Mouse (Mus musculus) kidney, postnatal 0 days (tissue): ENCODE data around the gene Fam205c. TPM values are rescaled to one million over a fixed set of nuclear protein-coding genes. Genes with fewer than 3 reads are reported as not detected.
"Not testable (repeated sequence)": the region's sequence is repeated elsewhere in the genome, so short reads cannot be mapped to it uniquely, and the experiment has no call there.

Experiments
- ATAC-seq: fragments of 200-750 bp; cut with Nextera tagmentation; replicated peaks from 2 replicates; pipeline ENCODE4 v1.8.0; 2017; ENCODE audit warnings: low read depth, moderate number of reproducible peaks, moderate TSS enrichment, moderate library complexity; ENCODE audit not compliant: low FRiP score
- DNase-seq: peaks from one replicate; pipeline ENCODE4 v3.0.0-alpha.2; 2016; ENCODE audit warnings: low spot score
- H3K27ac ChIP-seq: fragments of 300-500 bp; sonication (generic); 2 replicates; pipeline ENCODE4 v1.5.1; 2014; ENCODE audit warnings: mild to moderate bottlenecking
- H3K27me3 ChIP-seq: fragments of 300-500 bp; sonication (generic); 2 replicates; pipeline ENCODE4 v1.6.1; 2014; ENCODE audit warnings: low read length, mixed read lengths; ENCODE audit not compliant: insufficient read depth
- H3K36me3 ChIP-seq: fragments of 300-500 bp; sonication (generic); 2 replicates; pipeline ENCODE4 v1.6.1; 2014; ENCODE audit warnings: low read length, mixed read lengths; ENCODE audit not compliant: insufficient read depth
- H3K4me1 ChIP-seq: fragments of 300-500 bp; sonication (generic); replicated peaks from 2 replicates; pipeline ENCODE4 v1.6.1; 2014; ENCODE audit warnings: antibody characterized with exemption, low read length, mixed read lengths; ENCODE audit not compliant: insufficient read depth
- H3K4me2 ChIP-seq: fragments of 300-500 bp; sonication (generic); 2 replicates; pipeline ENCODE4 v1.6.1; 2014; ENCODE audit warnings: mild to moderate bottlenecking, low read length, moderate library complexity, mixed read lengths
- H3K4me3 ChIP-seq: fragments of 300-500 bp; sonication (generic); replicated peaks from 2 replicates; pipeline ENCODE4 v1.5.1; 2014; ENCODE audit warnings: low read depth, low read length
- H3K9ac ChIP-seq: fragments of 300-500 bp; sonication (generic); 2 replicates; pipeline ENCODE4 v1.6.1; 2014; ENCODE audit warnings: low read depth, low read length
- H3K9me3 ChIP-seq: fragments of 300-500 bp; sonication (generic); replicated peaks from 2 replicates; pipeline ENCODE4 v1.6.1; 2016; ENCODE audit warnings: low read length, inconsistent platforms, mixed read lengths
- CTCF ChIP-seq: IDR thresholded peaks from 2 replicates; pipeline ENCODE4 v1.5.1; 2016; ENCODE audit warnings: antibody characterized with exemption, low read depth, mild to moderate bottlenecking, moderate library complexity
- WGBS: fragments of 180-500 bp; shearing (Covaris S2); extraction: QIAGEN DNeasy Blood & Tissue Kit; methylation state at CpG from one replicate; pipeline ENCODE4 v1.1.7; 2014; 5-methylcytosine and 5-hydroxymethylcytosine counted together
- polyA plus RNA-seq: library from polyadenylated mRNA; unstranded; fragments of >200 nt; fragmentation: Nextera tagmentation; extraction: Ambion mirVana; gene quantifications from 2 replicates; pipeline ENCODE4 v1.2.1, GENCODE M21; 2015

The Fam205c gene
- polyA plus RNA-seq, 1 experiment from 2014 or later, result 0.09 TPM

GRCm38 (mm10) chr4:42872746-42873435, 1.1 kb downstream of the Fam205c start:
- DNase-seq (no peak), ATAC-seq (no peak)
- no peak overlapping the region for H3K9ac ChIP-seq

GRCm38 (mm10) chr4:42872151-42872550, 1.9 kb downstream of the Fam205c start:
- Histone ChIP-seq H3K36me3 (no peaks in the 10 kb centered on the region), H3K4me3 (no peak overlapping the region), H3K4me1 (no peaks in the 10 kb centered on the region), H3K9me3 (no peaks in the 10 kb centered on the region), H3K27ac (no peak overlapping the region), H3K27me3 (no peaks in the 10 kb centered on the region), H3K4me2 (no peak overlapping the region), H3K9ac (no peak overlapping the region)
- no peak for ATAC-seq
- WGBS, result 94% methylated on average over 7 of the region's 7 CpGs
- no peak for DNase-seq
- no peak for TF ChIP-seq CTCF

More at GRCm38 (mm10) chr4:42872746-42873435, 1.1 kb downstream of the Fam205c start:
- H3K27me3 ChIP-seq, result no peaks in the 10 kb centered on the region
- no peaks in the 10 kb centered on the region for H3K36me3 ChIP-seq
- H3K4me3 ChIP-seq, result no peak overlapping the region
- H3K9me3 ChIP-seq, result no peaks in the 10 kb centered on the region
- no peak for TF ChIP-seq CTCF
- H3K27ac ChIP-seq, result no peak overlapping the region
- H3K4me2 ChIP-seq, result no peak overlapping the region
- 68% methylated on average over 16 of the region's 16 CpGs for WGBS
- H3K4me1 ChIP-seq, result no peaks in the 10 kb centered on the region

DNA sequence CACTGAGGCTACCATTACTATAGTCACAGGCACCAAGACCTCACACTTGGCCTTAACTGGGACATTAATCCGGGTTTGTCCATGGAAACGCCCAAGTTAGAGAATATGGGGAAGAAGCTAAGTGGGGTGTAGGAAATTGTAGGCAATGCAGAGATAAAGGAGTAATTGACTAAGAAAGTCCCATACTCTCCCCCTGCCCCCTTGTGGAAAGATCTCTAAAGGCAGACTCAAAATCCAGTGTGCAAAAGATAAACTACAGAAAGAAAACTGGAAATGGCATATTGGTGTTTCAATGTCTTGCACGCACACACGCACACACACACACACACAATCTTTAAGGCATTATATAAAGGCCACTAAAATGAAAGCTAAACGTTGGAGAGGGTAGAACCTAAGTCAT, 3.3 kb downstream of the Fam205c start:
- Histone ChIP-seq H3K9me3 (no peaks in the 10 kb centered on the region), H3K4me2 (no peak overlapping the region), H3K36me3 (no peaks in the 10 kb centered on the region), H3K27me3 (no peaks in the 10 kb centered on the region), H3K9ac (no peak overlapping the region), H3K27ac (no peak overlapping the region), H3K4me1 (no peaks in the 10 kb centered on the region), H3K4me3 (no peak overlapping the region)
- DNase-seq (peak; percentile 64), ATAC-seq (no peak)
- peak; percentile 64 for TF ChIP-seq CTCF
- WGBS, result 76% methylated on average over 5 of the region's 5 CpGs

GRCm38 (mm10) chr4:42868193-42868592, 5.8 kb downstream of the Fam205c start:
- WGBS, result 79% methylated on average over 5 of the region's 5 CpGs
- no peaks in the 10 kb centered on the region for H3K4me1 ChIP-seq
- ATAC-seq, result no peak
- H3K27ac ChIP-seq, result no peak overlapping the region
- TF ChIP-seq CTCF, result no peak
- no peak overlapping the region for H3K4me2 ChIP-seq
- H3K36me3 ChIP-seq, result no peaks in the 10 kb centered on the region
- H3K4me3 ChIP-seq, result no peak overlapping the region
- DNase-seq, result no peak
- no peak overlapping the region for H3K9ac ChIP-seq
- no peaks in the 10 kb centered on the region for H3K27me3 ChIP-seq
- no peaks in the 10 kb centered on the region for H3K9me3 ChIP-seq

DNA sequence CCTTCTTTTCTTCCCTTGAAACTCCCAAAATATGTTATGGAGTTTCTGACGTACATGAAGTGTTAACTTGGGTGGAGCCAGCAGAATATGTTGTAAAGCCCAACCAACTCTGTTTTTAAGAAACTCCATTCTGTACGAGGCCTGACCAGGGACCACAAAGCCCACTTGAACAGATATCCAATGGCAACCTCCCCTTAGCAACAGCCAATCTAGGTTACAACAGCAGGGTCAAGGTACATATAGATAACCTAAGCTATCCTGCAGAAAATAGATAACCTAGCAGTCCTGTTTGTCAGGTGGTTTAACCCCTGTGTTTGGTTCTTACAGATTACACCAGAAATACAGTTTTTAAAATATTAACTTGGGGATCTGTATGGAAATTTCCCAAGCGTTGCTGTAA, 6.6 kb downstream of the Fam205c start:
- Histone ChIP-seq H3K4me1 (no peaks in the 10 kb centered on the region), H3K9ac (no peak overlapping the region), H3K27ac (no peak overlapping the region), H3K9me3 (no peaks in the 10 kb centered on the region), H3K27me3 (no peaks in the 10 kb centered on the region), H3K4me3 (no peak overlapping the region), H3K4me2 (no peak overlapping the region), H3K36me3 (no peaks in the 10 kb centered on the region)
- ATAC-seq, result no peak
- peak; percentile 16 for DNase-seq
- WGBS, result 45% methylated on average over 3 of the region's 3 CpGs
- TF ChIP-seq CTCF, result no peak

- not testable (repeated sequence) for H3K4me3 ChIP-seq, H3K27me3 ChIP-seq, ATAC-seq, H3K9ac ChIP-seq, H3K9me3 ChIP-seq, DNase-seq, H3K27ac ChIP-seq, H3K4me2 ChIP-seq, H3K4me1 ChIP-seq, H3K36me3 ChIP-seq
- 94% methylated on average over 5 of the region's 5 CpGs for WGBS
Observed at GRCm38 (mm10) chr4:42863487-42863886, 10.5 kb downstream of the Fam205c start.

DNA sequence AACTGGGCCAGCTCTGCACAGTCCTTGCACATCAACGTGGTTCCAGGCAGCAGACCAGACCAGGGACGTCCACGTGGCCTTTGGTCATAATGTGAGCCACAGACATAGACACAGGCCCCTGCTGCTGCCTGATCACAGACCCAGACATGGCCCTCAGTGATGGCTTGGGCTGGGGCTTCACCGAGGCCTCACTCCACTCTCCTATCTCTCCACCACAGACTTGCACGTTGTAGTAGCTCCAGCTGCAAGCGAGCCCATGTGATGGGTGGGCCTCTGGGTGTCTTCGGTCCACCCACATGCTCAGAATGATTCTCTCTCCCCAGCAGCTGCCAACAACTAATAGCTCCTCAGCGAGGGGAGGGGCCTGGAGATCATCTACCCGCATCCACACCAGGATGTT, 13.6 kb downstream of the Fam205c start:
- not testable (repeated sequence) for H3K4me2 ChIP-seq, H3K27ac ChIP-seq, DNase-seq, H3K4me1 ChIP-seq, H3K9ac ChIP-seq, H3K27me3 ChIP-seq, H3K4me3 ChIP-seq, H3K9me3 ChIP-seq, ATAC-seq, H3K36me3 ChIP-seq
- WGBS, result 73% methylated on average over 9 of the region's 9 CpGs

DNA sequence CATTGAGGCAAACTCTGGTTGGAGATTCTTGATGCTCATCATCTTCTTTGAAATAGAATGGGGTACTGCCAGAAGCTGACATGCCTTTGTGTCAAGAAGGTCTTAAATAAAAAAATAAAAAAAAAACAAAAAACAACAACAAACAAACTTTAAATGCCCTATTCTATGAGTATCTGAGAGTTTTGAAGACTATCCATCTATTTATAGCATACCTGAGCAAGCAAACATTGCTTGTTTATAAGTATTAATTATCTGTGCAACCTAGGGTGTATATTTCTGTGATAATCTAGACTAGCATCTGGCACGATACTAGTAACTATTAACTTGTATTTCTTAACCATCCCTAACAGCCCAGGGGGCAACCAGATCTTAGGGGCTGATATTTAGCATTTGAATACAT, 17.4 kb downstream of the Fam205c start, which contains the start of gene Gm12394:
Gene Gm12394 (minus strand): TSS at position 101 of the 400 bp plus-strand sequence.
- H3K27me3 ChIP-seq, H3K9me3 ChIP-seq, H3K4me1 ChIP-seq, H3K27ac ChIP-seq, H3K36me3 ChIP-seq, H3K4me2 ChIP-seq, H3K4me3 ChIP-seq, DNase-seq, ATAC-seq, H3K9ac ChIP-seq: not testable (repeated sequence)
- 82% methylated on average over 1 of the region's 1 CpGs for WGBS

DNA sequence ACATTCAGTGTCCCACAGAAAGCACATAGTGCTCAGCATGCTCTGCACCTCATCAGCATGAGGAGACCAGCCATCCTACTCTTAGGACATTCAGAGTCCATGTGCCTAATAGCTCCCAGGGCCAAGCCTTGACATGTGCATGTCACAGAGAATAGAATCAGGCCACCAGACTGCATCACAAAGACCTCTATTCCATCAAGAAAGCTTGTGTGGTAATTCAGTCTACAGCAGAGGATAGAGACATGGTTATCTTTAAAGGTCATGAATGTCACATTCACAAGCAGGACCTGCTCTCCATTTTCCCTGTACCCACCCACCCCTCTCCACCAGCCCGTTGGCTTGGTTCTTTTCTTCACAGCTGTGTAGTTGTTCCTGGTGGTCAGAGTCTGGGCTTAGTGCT, 20.2 kb downstream of the Fam205c start, which contains the start of gene Fam205a1:
Gene Fam205a1 (minus strand): TSS at position 101 of the 400 bp plus-strand sequence.
- H3K4me2 ChIP-seq, H3K9ac ChIP-seq, H3K4me3 ChIP-seq, H3K4me1 ChIP-seq, H3K27me3 ChIP-seq, ATAC-seq, DNase-seq, H3K27ac ChIP-seq, H3K9me3 ChIP-seq, H3K36me3 ChIP-seq: not testable (repeated sequence)
- 100% methylated on average over 1 of the region's 1 CpGs for WGBS
